Mouse (Mus musculus): ENCODE measurements around the gene 0610040J01Rik. TPM values are rescaled to one million over a fixed set of nuclear protein-coding genes. Genes with fewer than 3 reads are reported as not detected.

Gene 0610040J01Rik
- polyA plus RNA-seq, 1 experiment from 2014 or later: 2.8 TPM

DNA sequence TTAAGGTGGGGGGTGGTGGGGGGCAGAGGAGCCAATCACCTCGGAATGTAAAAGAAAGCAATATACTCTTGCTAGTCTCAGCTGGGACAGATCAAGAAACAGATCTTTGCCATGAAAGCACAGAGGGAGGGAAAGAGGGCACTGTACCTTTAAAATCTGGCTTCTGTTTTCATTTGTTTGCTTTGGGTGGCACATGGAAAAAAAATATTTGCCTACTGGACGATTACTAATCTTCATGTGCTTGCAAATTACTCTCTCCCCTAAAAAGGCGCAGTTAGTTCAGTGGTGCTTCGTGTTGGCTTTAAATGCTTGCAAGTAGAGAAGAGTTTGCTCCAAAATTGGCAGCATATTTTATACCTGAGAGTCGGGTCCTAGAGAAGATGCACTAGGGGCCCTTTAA lies 13.7 kb downstream of the 0610040J01Rik start:
- no peak for DNase-seq (ENCODE audit: low spot score)
- H3K27ac ChIP-seq (ENCODE audit: low read depth, low read length): no peak overlapping the region
- no peaks in the 10 kb centered on the region for H3K36me3 ChIP-seq (ENCODE audit: control insufficient read depth, insufficient read depth, low read length)
- 87% methylated on average over 5 of the region's 5 CpGs for WGBS
- no peak overlapping the region for H3K4me2 ChIP-seq (ENCODE audit: low read length)
- H3K4me1 ChIP-seq (ENCODE audit: control insufficient read depth, insufficient read depth, low read length): no peaks in the 10 kb centered on the region
- H3K27me3 ChIP-seq (replicated peaks; ENCODE audit: control insufficient read depth, insufficient read depth, low read length): no peaks in the 10 kb centered on the region
- no peak overlapping the region for H3K4me3 ChIP-seq (ENCODE audit: low read depth, low read length)
- H3K9me3 ChIP-seq (replicated peaks; ENCODE audit: control insufficient read depth, low read length): no peaks in the 10 kb centered on the region
- ATAC-seq: no peak
- no peak overlapping the region for H3K9ac ChIP-seq (ENCODE audit: low read length)

- no peaks in the 10 kb centered on the region for H3K4me1 ChIP-seq (ENCODE audit: control insufficient read depth, insufficient read depth, low read length)
- ATAC-seq: no peak
- H3K27ac ChIP-seq (ENCODE audit: low read depth, low read length): no peak overlapping the region
- no peak overlapping the region for H3K9ac ChIP-seq (ENCODE audit: low read length)
- H3K9me3 ChIP-seq (replicated peaks; ENCODE audit: control insufficient read depth, low read length): no peaks in the 10 kb centered on the region
- 86% methylated on average over 6 of the region's 6 CpGs for WGBS
- DNase-seq (ENCODE audit: low spot score): no peak
- H3K27me3 ChIP-seq (replicated peaks; ENCODE audit: control insufficient read depth, insufficient read depth, low read length): no peaks in the 10 kb centered on the region
- H3K36me3 ChIP-seq (ENCODE audit: control insufficient read depth, insufficient read depth, low read length): no peaks in the 10 kb centered on the region
- no peak overlapping the region for H3K4me3 ChIP-seq (ENCODE audit: low read depth, low read length)
- no peak overlapping the region for H3K4me2 ChIP-seq (ENCODE audit: low read length)
Measured at GRCm38 (mm10) chr5:63827006-63827405, 14.8 kb downstream of the 0610040J01Rik start.

DNA sequence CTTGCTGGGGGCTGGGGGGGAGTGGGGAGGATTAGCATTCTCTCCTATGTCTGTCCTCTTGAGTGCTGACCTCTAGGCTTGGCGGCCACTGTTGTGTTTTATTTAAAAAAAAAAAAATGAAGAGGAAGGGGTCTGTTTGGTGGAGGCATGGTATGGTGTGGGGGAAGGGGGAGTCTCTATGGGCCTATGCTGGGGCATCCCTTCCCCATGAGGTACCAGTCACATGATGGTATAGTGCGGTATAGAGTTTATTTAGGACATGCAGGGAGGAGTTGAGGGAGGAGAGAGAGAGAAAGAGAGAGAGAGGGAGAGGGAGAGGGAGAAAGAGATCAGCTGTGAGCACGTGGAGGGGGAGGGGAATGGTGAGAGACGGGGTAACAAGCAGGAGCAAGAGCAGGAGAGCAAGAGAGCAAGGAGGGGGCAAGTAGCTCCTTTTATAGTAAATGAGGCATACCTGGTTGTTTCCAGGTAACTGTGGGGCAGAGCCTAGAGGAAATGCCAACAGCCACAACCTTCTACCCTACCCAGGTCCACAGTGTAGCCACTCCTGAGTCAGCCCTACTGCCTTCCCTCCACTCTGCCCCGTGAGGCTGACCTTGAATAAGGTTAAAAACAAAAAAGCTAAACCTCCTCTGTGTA lies 15.4 kb downstream of the 0610040J01Rik start:
- no peak overlapping the region for H3K9ac ChIP-seq (ENCODE audit: low read length)
- ATAC-seq: no peak
- no peaks in the 10 kb centered on the region for H3K4me1 ChIP-seq (ENCODE audit: control insufficient read depth, insufficient read depth, low read length)
- WGBS: 57% methylated on average over 5 of the region's 5 CpGs
- no peaks in the 10 kb centered on the region for H3K36me3 ChIP-seq (ENCODE audit: control insufficient read depth, insufficient read depth, low read length)
- H3K4me2 ChIP-seq (ENCODE audit: low read length): no peak overlapping the region
- no peak for DNase-seq (ENCODE audit: low spot score)
- H3K9me3 ChIP-seq (replicated peaks; ENCODE audit: control insufficient read depth, low read length): no peaks in the 10 kb centered on the region
- no peak overlapping the region for H3K4me3 ChIP-seq (ENCODE audit: low read depth, low read length)
- H3K27me3 ChIP-seq (replicated peaks; ENCODE audit: control insufficient read depth, insufficient read depth, low read length): no peaks in the 10 kb centered on the region
- H3K27ac ChIP-seq (ENCODE audit: low read depth, low read length): no peak overlapping the region

- Histone ChIP-seq H3K9ac (ENCODE audit: low read length) (no peak overlapping the region), H3K4me2 (ENCODE audit: low read length) (no peak overlapping the region), H3K27ac (ENCODE audit: low read depth, low read length) (no peak overlapping the region), H3K27me3 (replicated peaks; ENCODE audit: control insufficient read depth, insufficient read depth, low read length) (no peaks in the 10 kb centered on the region), H3K4me1 (ENCODE audit: control insufficient read depth, insufficient read depth, low read length) (no peaks in the 10 kb centered on the region), H3K4me3 (ENCODE audit: low read depth, low read length) (no peak overlapping the region), H3K36me3 (ENCODE audit: control insufficient read depth, insufficient read depth, low read length) (no peaks in the 10 kb centered on the region), H3K9me3 (replicated peaks; ENCODE audit: control insufficient read depth, low read length) (no peaks in the 10 kb centered on the region)
- ATAC-seq: no peak
- 86% methylated on average over 10 of the region's 10 CpGs for WGBS
- DNase-seq (ENCODE audit: low spot score): no peak
Measured at GRCm38 (mm10) chr5:63828380-63829185, 16.4 kb downstream of the 0610040J01Rik start.

DNA sequence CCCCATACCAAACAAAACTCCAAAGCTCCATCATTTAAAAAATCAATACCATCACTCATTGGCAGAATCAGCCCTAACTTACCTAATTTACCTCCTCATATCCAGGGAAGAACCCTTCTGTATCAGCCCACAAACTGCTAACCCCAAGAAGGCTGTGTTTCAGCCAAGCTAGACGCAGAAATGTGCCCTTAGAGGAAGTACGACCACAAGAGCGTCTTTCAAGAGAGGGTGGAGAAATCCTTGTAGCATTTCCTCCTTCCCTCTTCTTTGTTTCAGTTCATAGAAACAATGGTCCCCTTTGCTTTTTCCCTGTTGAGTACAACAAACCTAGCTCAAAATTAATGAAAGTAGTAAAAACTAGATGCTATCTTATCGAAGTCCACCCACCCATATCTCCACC lies 18.9 kb downstream of the 0610040J01Rik start:
- no peak for DNase-seq (ENCODE audit: low spot score)
- Histone ChIP-seq H3K36me3 (ENCODE audit: control insufficient read depth, insufficient read depth, low read length) (no peaks in the 10 kb centered on the region), H3K4me3 (ENCODE audit: low read depth, low read length) (no peak overlapping the region), H3K9ac (ENCODE audit: low read length) (no peak overlapping the region), H3K4me2 (ENCODE audit: low read length) (no peak overlapping the region), H3K9me3 (replicated peaks; ENCODE audit: control insufficient read depth, low read length) (no peaks in the 10 kb centered on the region), H3K27ac (ENCODE audit: low read depth, low read length) (no peak overlapping the region), H3K4me1 (ENCODE audit: control insufficient read depth, insufficient read depth, low read length) (no peaks in the 10 kb centered on the region), H3K27me3 (replicated peaks; ENCODE audit: control insufficient read depth, insufficient read depth, low read length) (no peaks in the 10 kb centered on the region)
- no peak for ATAC-seq
- WGBS: 93% methylated on average over 4 of the region's 4 CpGs

DNA sequence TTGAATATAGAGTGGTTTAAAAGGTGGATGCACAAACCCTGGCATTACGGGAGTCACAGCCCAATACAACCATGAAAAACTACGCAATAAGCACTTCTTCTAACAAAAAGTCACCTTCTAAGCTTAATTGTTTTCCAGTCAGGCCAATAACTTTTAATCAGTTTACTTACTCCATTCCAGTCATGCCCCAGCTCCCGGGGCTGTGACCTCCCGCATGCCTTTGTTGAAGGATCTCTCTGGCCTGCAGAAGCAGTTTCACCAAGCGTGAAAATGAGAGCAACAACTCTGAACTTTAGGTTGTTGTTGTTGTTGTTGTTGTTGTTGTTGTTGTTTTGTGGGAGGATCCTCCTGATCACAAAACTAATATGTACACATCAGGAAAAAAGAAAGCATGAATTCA lies 21.8 kb downstream of the 0610040J01Rik start:
- no peak for ATAC-seq
- Histone ChIP-seq H3K4me2 (ENCODE audit: low read length) (no peak overlapping the region), H3K27ac (ENCODE audit: low read depth, low read length) (no peak overlapping the region), H3K9me3 (replicated peaks; ENCODE audit: control insufficient read depth, low read length) (no peaks in the 10 kb centered on the region), H3K4me1 (ENCODE audit: control insufficient read depth, insufficient read depth, low read length) (no peaks in the 10 kb centered on the region), H3K36me3 (ENCODE audit: control insufficient read depth, insufficient read depth, low read length) (no peaks in the 10 kb centered on the region), H3K4me3 (ENCODE audit: low read depth, low read length) (no peak overlapping the region), H3K27me3 (replicated peaks; ENCODE audit: control insufficient read depth, insufficient read depth, low read length) (no peaks in the 10 kb centered on the region), H3K9ac (ENCODE audit: low read length) (no peak overlapping the region)
- 68% methylated on average over 5 of the region's 5 CpGs for WGBS
- no peak for DNase-seq (ENCODE audit: low spot score)

DNA sequence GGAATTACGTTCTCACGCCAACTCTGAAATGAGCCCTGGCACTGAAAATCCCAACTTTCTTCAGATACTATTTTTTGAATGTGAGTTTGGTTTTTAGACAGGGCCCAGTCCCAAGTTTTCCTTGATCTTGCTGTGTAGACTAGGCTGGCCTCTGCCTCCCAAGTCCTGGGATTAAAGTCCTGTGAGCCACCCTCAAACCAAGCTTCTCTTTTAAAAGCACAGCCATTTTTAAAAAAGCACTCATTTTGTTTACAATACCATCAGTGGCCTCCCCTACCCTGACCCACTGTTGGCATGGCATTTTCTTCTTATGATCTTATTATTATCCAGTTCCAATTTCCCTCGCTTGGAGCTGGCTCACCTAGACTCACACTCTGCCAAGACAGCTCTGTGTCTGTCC lies 22.3 kb downstream of the 0610040J01Rik start:
- Histone ChIP-seq H3K27ac (ENCODE audit: low read depth, low read length) (no peak overlapping the region), H3K9ac (ENCODE audit: low read length) (no peak overlapping the region), H3K4me1 (ENCODE audit: control insufficient read depth, insufficient read depth, low read length) (no peaks in the 10 kb centered on the region), H3K4me3 (ENCODE audit: low read depth, low read length) (no peak overlapping the region), H3K4me2 (ENCODE audit: low read length) (no peak overlapping the region), H3K9me3 (replicated peaks; ENCODE audit: control insufficient read depth, low read length) (no peaks in the 10 kb centered on the region), H3K27me3 (replicated peaks; ENCODE audit: control insufficient read depth, insufficient read depth, low read length) (no peaks in the 10 kb centered on the region), H3K36me3 (ENCODE audit: control insufficient read depth, insufficient read depth, low read length) (no peaks in the 10 kb centered on the region)
- DNase-seq (ENCODE audit: low spot score): no peak
- WGBS: 76% methylated on average over 3 of the region's 3 CpGs
- ATAC-seq: no peak

- WGBS: 91% methylated on average over 5 of the region's 5 CpGs
- H3K4me3 ChIP-seq (ENCODE audit: low read depth, low read length): no peak overlapping the region
Measured at GRCm38 (mm10) chr5:63837115-63837514, 25.0 kb downstream of the 0610040J01Rik start.

DNA sequence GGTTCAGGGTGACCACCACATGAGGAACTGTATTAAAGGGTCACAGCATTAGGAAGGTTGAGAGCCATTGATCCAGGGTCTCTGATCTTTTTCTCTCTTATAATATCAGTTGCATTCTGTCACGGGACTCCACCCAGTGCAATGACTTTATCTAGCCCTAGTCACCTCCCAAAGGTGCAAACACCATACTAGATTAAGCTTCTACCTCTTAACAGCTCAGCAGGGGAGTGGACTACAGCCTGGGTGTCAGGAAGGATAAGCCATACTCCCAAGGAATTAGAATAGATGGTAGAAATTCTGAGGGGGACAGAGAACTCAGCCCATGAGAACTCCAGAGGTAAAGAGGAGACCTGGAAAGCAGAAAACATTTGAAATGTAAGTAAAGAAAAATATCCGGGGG lies 25.7 kb downstream of the 0610040J01Rik start:
- no peaks in the 10 kb centered on the region for H3K27me3 ChIP-seq (replicated peaks; ENCODE audit: control insufficient read depth, insufficient read depth, low read length)
- no peaks in the 10 kb centered on the region for H3K4me1 ChIP-seq (ENCODE audit: control insufficient read depth, insufficient read depth, low read length)
- WGBS: 85% methylated on average over 2 of the region's 2 CpGs
- H3K9me3 ChIP-seq (replicated peaks; ENCODE audit: control insufficient read depth, low read length): no peaks in the 10 kb centered on the region
- H3K4me3 ChIP-seq (ENCODE audit: low read depth, low read length): no peak overlapping the region
- no peak overlapping the region for H3K4me2 ChIP-seq (ENCODE audit: low read length)
- DNase-seq (ENCODE audit: low spot score) (no peak), ATAC-seq (no peak)
- no peak overlapping the region for H3K27ac ChIP-seq (ENCODE audit: low read depth, low read length)
- H3K36me3 ChIP-seq (ENCODE audit: control insufficient read depth, insufficient read depth, low read length): no peaks in the 10 kb centered on the region
- no peak overlapping the region for H3K9ac ChIP-seq (ENCODE audit: low read length)

More at GRCm38 (mm10) chr5:63837115-63837514, 25.0 kb downstream of the 0610040J01Rik start:
- Histone ChIP-seq H3K9me3 (replicated peaks; ENCODE audit: control insufficient read depth, low read length) (no peaks in the 10 kb centered on the region), H3K4me1 (ENCODE audit: control insufficient read depth, insufficient read depth, low read length) (no peaks in the 10 kb centered on the region), H3K36me3 (ENCODE audit: control insufficient read depth, insufficient read depth, low read length) (no peaks in the 10 kb centered on the region), H3K9ac (ENCODE audit: low read length) (no peak overlapping the region), H3K27me3 (replicated peaks; ENCODE audit: control insufficient read depth, insufficient read depth, low read length) (no peaks in the 10 kb centered on the region), H3K4me2 (ENCODE audit: low read length) (no peak overlapping the region), H3K27ac (ENCODE audit: low read depth, low read length) (no peak overlapping the region)
- no peak for ATAC-seq
- no peak for DNase-seq (ENCODE audit: low spot score)

Measured in forebrain, embryonic 14.5 days (tissue).